Mouse (Mus musculus): ENCODE data around the gene Zpbp.

DNA sequence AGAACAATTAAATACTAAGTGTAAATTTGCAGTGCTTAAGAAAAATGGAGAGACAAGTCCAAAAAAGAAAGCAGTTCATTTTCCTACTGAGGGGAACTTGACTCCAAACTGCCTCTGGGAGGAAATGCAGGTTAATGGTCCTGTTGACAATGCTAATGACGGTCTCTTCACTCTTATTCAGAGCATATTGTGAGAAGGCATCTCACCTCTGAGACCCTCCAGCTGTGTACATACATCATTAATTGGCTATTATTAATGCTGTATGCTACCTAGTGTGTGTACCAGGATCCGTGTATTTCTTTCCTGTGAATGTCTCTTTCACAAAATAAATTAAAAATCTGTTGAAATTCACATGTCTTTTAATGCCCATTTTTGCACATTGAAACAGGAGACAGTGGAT, 47.2 kb upstream of the Zpbp start:
- TF ChIP-seq POLR2A (IDR thresholded peaks at IDR 0.05; ENCODE audit: low read depth, low read length) (no peak), CTCF (IDR thresholded peaks at IDR 0.05; ENCODE audit: extremely low read depth, insufficient read length, insufficient replicate concordance, low read depth, low read length) (no peak)
